Mouse (Mus musculus) hindbrain, embryonic 14.5 days (tissue): ENCODE data around the gene Tex12. TPM values are rescaled to one million over a fixed set of nuclear protein-coding genes. Genes with fewer than 3 reads are reported as not detected.

Experiments used
- ATAC-seq: fragments of 200-750 bp; cut with Nextera tagmentation; 2 replicates; pipeline ENCODE4 v1.8.0; 2017; ENCODE audit warnings: moderate number of reproducible peaks, mild to moderate bottlenecking, moderate TSS enrichment, moderate library complexity; ENCODE audit not compliant: low FRiP score
- DNase-seq: peaks from one replicate; pipeline ENCODE4 v3.0.0-alpha.2; 2015; ENCODE audit warnings: low spot score
- H3K27ac ChIP-seq: fragments of 300-500 bp; sonication (generic); 2 replicates; pipeline ENCODE4 v1.5.1; 2014; ENCODE audit warnings: mild to moderate bottlenecking, moderate library complexity
- H3K27me3 ChIP-seq: fragments of 300-500 bp; sonication (generic); 2 replicates; pipeline ENCODE4 v1.6.1; 2014; ENCODE audit warnings: mild to moderate bottlenecking, low read length, mixed read lengths; ENCODE audit not compliant: control insufficient read depth, insufficient read depth
- H3K36me3 ChIP-seq: fragments of 300-500 bp; sonication (generic); replicated peaks from 2 replicates; pipeline ENCODE4 v1.6.1; 2014; ENCODE audit not compliant: control insufficient read depth, insufficient read depth
- H3K4me1 ChIP-seq: fragments of 300-500 bp; sonication (generic); replicated peaks from 2 replicates; pipeline ENCODE4 v1.6.1; 2014; ENCODE audit warnings: antibody characterized with exemption, low read length, mixed read lengths; ENCODE audit not compliant: control insufficient read depth, insufficient read depth
- H3K4me2 ChIP-seq: fragments of 300-500 bp; sonication (generic); replicated peaks from 2 replicates; pipeline ENCODE4 v1.6.1; 2014; ENCODE audit warnings: mild to moderate bottlenecking, moderate library complexity
- H3K4me3 ChIP-seq: fragments of 300-500 bp; sonication (generic); replicated peaks from 2 replicates; pipeline ENCODE4 v1.5.1; 2014; ENCODE audit warnings: mild to moderate bottlenecking, low read length
- H3K9ac ChIP-seq: fragments of 300-500 bp; sonication (generic); 2 replicates; pipeline ENCODE4 v1.6.1; 2014
- H3K9me3 ChIP-seq: fragments of 300-500 bp; sonication (generic); 2 replicates; pipeline ENCODE4 v1.6.1; 2016; ENCODE audit warnings: low read length; ENCODE audit not compliant: control insufficient read depth
- WGBS: fragments of 180-500 bp; shearing (Covaris S2); extraction: QIAGEN DNeasy Blood & Tissue Kit; methylation state at CpG from one replicate; pipeline ENCODE4 v1.1.7; 2014; 5-methylcytosine and 5-hydroxymethylcytosine counted together
- polyA plus RNA-seq: library from polyadenylated mRNA; unstranded; fragments of >200 nt; fragmentation: Nextera tagmentation; extraction: Ambion mirVana; gene quantifications from 2 replicates; pipeline ENCODE4 v1.2.1, GENCODE M21; 2014

Gene Tex12
- polyA plus RNA-seq, 1 experiment from 2014 or later = not detected

- ATAC-seq = no peak
- Histone ChIP-seq H3K4me3 (no peak overlapping the region), H3K27ac (no peak overlapping the region), H3K4me2 (no peak overlapping the region), H3K9me3 (no peaks in the 10 kb centered on the region), H3K9ac (no peak overlapping the region), H3K36me3 (peaks cover 39% of the 10 kb centered on the region), H3K4me1 (no peaks in the 10 kb centered on the region), H3K27me3 (no peaks in the 10 kb centered on the region)
- no peak for DNase-seq
- WGBS = 75% methylated on average over 3 of the region's 3 CpGs
These were observed 32.4 kb upstream of the Tex12 start for GRCm38 (mm10) chr9:50593544-50593943.

GRCm38 (mm10) chr9:50592955-50593354 is 31.8 kb upstream of the Tex12 start:
- Histone ChIP-seq H3K27ac (no peak overlapping the region), H3K36me3 (peaks cover 34% of the 10 kb centered on the region), H3K4me1 (no peaks in the 10 kb centered on the region), H3K27me3 (no peaks in the 10 kb centered on the region), H3K4me2 (no peak overlapping the region), H3K9ac (no peak overlapping the region), H3K4me3 (no peak overlapping the region), H3K9me3 (no peaks in the 10 kb centered on the region)
- WGBS = 92% methylated on average over 9 of the region's 9 CpGs
- DNase-seq = no peak
- ATAC-seq = no peak

GRCm38 (mm10) chr9:50590856-50591518 is 29.9 kb upstream of the Tex12 start:
- H3K4me1 ChIP-seq = no peaks in the 10 kb centered on the region
- peaks cover 14% of the 10 kb centered on the region for H3K36me3 ChIP-seq
- whole genome bisulfite sequencing = 77% methylated on average over 10 of the region's 10 CpGs
- H3K9ac ChIP-seq = no peak overlapping the region
- no peak for ATAC-seq
- no peak overlapping the region for H3K27ac ChIP-seq
- H3K4me3 ChIP-seq = no peak overlapping the region
- H3K27me3 ChIP-seq = no peaks in the 10 kb centered on the region
- no peak for DNase-seq
- H3K4me2 ChIP-seq = no peak overlapping the region
- no peaks in the 10 kb centered on the region for H3K9me3 ChIP-seq

GRCm38 (mm10) chr9:50586955-50587354 is 25.8 kb upstream of the Tex12 start:
- no peak overlapping the region for H3K9ac ChIP-seq
- H3K4me3 ChIP-seq = no peak overlapping the region
- H3K36me3 ChIP-seq = no peaks in the 10 kb centered on the region
- H3K27ac ChIP-seq = no peak overlapping the region
- 79% methylated on average over 4 of the region's 4 CpGs for WGBS
- H3K9me3 ChIP-seq = no peaks in the 10 kb centered on the region
- H3K4me1 ChIP-seq = no peaks in the 10 kb centered on the region
- no peak overlapping the region for H3K4me2 ChIP-seq
- ATAC-seq (no peak), DNase-seq (no peak)
- H3K27me3 ChIP-seq = no peaks in the 10 kb centered on the region

- Histone ChIP-seq H3K9me3 (no peaks in the 10 kb centered on the region), H3K4me1 (no peaks in the 10 kb centered on the region), H3K27ac (no peak overlapping the region), H3K4me3 (no peak overlapping the region), H3K9ac (no peak overlapping the region), H3K36me3 (no peaks in the 10 kb centered on the region), H3K4me2 (no peak overlapping the region), H3K27me3 (no peaks in the 10 kb centered on the region)
- WGBS = 86% methylated on average over 6 of the region's 6 CpGs
- DNase-seq (no peak), ATAC-seq (no peak)
These were observed 24.2 kb upstream of the Tex12 start for GRCm38 (mm10) chr9:50585145-50585818.

GRCm38 (mm10) chr9:50580370-50580769 is 19.2 kb upstream of the Tex12 start:
- Histone ChIP-seq H3K36me3 (no peaks in the 10 kb centered on the region), H3K27me3 (no peaks in the 10 kb centered on the region), H3K9me3 (no peaks in the 10 kb centered on the region), H3K4me1 (no peaks in the 10 kb centered on the region), H3K9ac (no peak overlapping the region), H3K4me2 (no peak overlapping the region), H3K27ac (no peak overlapping the region), H3K4me3 (no peak overlapping the region)
- no peak for DNase-seq
- ATAC-seq = no peak
- WGBS = 44% methylated on average over 4 of the region's 4 CpGs

GRCm38 (mm10) chr9:50569599-50570525 is 8.7 kb upstream of the Tex12 start:
- no peaks in the 10 kb centered on the region for H3K36me3 ChIP-seq
- no peak overlapping the region for H3K4me3 ChIP-seq
- no peaks in the 10 kb centered on the region for H3K9me3 ChIP-seq
- no peak overlapping the region for H3K27ac ChIP-seq
- H3K27me3 ChIP-seq = no peaks in the 10 kb centered on the region
- no peak overlapping the region for H3K4me2 ChIP-seq
- ATAC-seq (no peak), DNase-seq (no peak)
- 77% methylated on average over 10 of the region's 10 CpGs for WGBS
- no peak overlapping the region for H3K9ac ChIP-seq
- no peaks in the 10 kb centered on the region for H3K4me1 ChIP-seq

GRCm38 (mm10) chr9:50567881-50568280 is 6.8 kb upstream of the Tex12 start:
- no peak overlapping the region for H3K27ac ChIP-seq
- no peaks in the 10 kb centered on the region for H3K27me3 ChIP-seq
- H3K4me1 ChIP-seq = no peaks in the 10 kb centered on the region
- no peak overlapping the region for H3K4me3 ChIP-seq
- 95% methylated on average over 2 of the region's 2 CpGs for WGBS
- no peak overlapping the region for H3K9ac ChIP-seq
- no peak overlapping the region for H3K4me2 ChIP-seq
- no peaks in the 10 kb centered on the region for H3K36me3 ChIP-seq
- no peaks in the 10 kb centered on the region for H3K9me3 ChIP-seq
- DNase-seq = no peak
- no peak for ATAC-seq

GRCm38 (mm10) chr9:50567372-50567771 is 6.2 kb upstream of the Tex12 start:
- Histone ChIP-seq H3K4me1 (no peaks in the 10 kb centered on the region), H3K27me3 (no peaks in the 10 kb centered on the region), H3K4me3 (no peak overlapping the region), H3K27ac (no peak overlapping the region), H3K9ac (no peak overlapping the region), H3K4me2 (no peak overlapping the region), H3K36me3 (no peaks in the 10 kb centered on the region), H3K9me3 (no peaks in the 10 kb centered on the region)
- DNase-seq = no peak
- ATAC-seq = no peak
- WGBS = 91% methylated on average over 4 of the region's 4 CpGs
